Mouse (Mus musculus) duodenum, adult 2 months (tissue): ENCODE data around the gene 1700003F12Rik. TPM values are rescaled to one million over a fixed set of nuclear protein-coding genes. Genes with fewer than 3 reads are reported as not detected.

ENCODE experiments used
- polyA plus RNA-seq: library from polyadenylated mRNA; depleted of rRNA; stranded (reverse); fragments of >200 nt; gene quantifications from 2 replicates; pipeline ENCODE4 v1.2.3, GENCODE M21; 2012; ENCODE audit warnings: low replicate concordance; rRNA removed

The 1700003F12Rik gene
- 0.21 and 1.0 TPM in 2 replicates for polyA plus RNA-seq

GRCm38 (mm10) chr2:154546711-154547110, at the start of gene 1700003F12Rik:
1700003F12Rik (plus strand) TSS chr2:154547085.

GRCm38 (mm10) chr2:154551476-154551875, 4.6 kb downstream of the 1700003F12Rik start, which contains the start of gene Actl10:
Actl10 (plus strand) TSS chr2:154551776.

GRCm38 (mm10) chr2:154558264-154559039, 11.6 kb downstream of the 1700003F12Rik start, which contains the start of gene Necab3:
Necab3 (minus strand) TSS chr2:154558890.

GRCm38 (mm10) chr2:154569836-154570286, 23.0 kb downstream of the 1700003F12Rik start, which contains the start of gene E2f1:
E2f1 (minus strand) TSS chr2:154569892.

Other genes with a start within 250 kb of the 1700003F12Rik start
- gene Bpifb9b, start 239.9 kb upstream of the 1700003F12Rik start, polyA plus RNA-seq: not detected in 2 replicates
- 3.9 and 4.2 TPM in 2 replicates for gene Cdk5rap1, start 174.1 kb upstream of the 1700003F12Rik start, polyA plus RNA-seq
- gene Snta1, start 139.0 kb upstream of the 1700003F12Rik start, polyA plus RNA-seq: 16.9 and 38.8 TPM in 2 replicates
- gene Cbfa2t2, start 110.6 kb upstream of the 1700003F12Rik start, polyA plus RNA-seq: 3.5 and 3.9 TPM in 2 replicates
- 0.07 and 0.27 TPM in 2 replicates for gene Actl10, start 4.7 kb downstream of the 1700003F12Rik start, polyA plus RNA-seq
- gene Necab3, start 11.8 kb downstream of the 1700003F12Rik start, polyA plus RNA-seq: 0.31 and 0.44 TPM in 2 replicates
- 6.4 and 8.0 TPM in 2 replicates for gene E2f1, start 22.8 kb downstream of the 1700003F12Rik start, polyA plus RNA-seq
- 32.7 and 43.8 TPM in 2 replicates for gene Pxmp4, start 56.6 kb downstream of the 1700003F12Rik start, polyA plus RNA-seq
- gene Zfp341, start 66.2 kb downstream of the 1700003F12Rik start, polyA plus RNA-seq: 3.0 and 3.9 TPM in 2 replicates
- gene 4930519P11Rik, start 66.4 kb downstream of the 1700003F12Rik start, polyA plus RNA-seq: 0.33 and 0.58 TPM in 2 replicates
- gene Chmp4b, start 104.6 kb downstream of the 1700003F12Rik start, polyA plus RNA-seq: 89.8 and 102 TPM in 2 replicates
- gene Gm14214, start 222.9 kb downstream of the 1700003F12Rik start, polyA plus RNA-seq: not detected in 2 replicates
- 161 and 261 TPM in 2 replicates for gene Raly, start 244.0 kb downstream of the 1700003F12Rik start, polyA plus RNA-seq
- 0.86 and 0.95 TPM in 2 replicates for gene a, start 244.3 kb downstream of the 1700003F12Rik start, polyA plus RNA-seq